Mouse (Mus musculus): ENCODE results near the gene 1700029P11Rik. TPM values are rescaled to one million over a fixed set of nuclear protein-coding genes. Genes with fewer than 3 reads are reported as not detected.

The 1700029P11Rik gene
- total RNA-seq, 2 experiments from 2014 or later: not detected

- DNase-seq: peak; percentile 36
These were observed 35.2 kb downstream of the 1700029P11Rik start for GRCm38 (mm10) chr15:82015392-82016100.

- peak; percentile 100 for DNase-seq
These were observed 35.9 kb downstream of the 1700029P11Rik start for GRCm38 (mm10) chr15:82016101-82016808.

GRCm38 (mm10) chr15:82016830-82017229, 36.5 kb downstream of the 1700029P11Rik start:
- no peak for DNase-seq

GRCm38 (mm10) chr15:82017461-82017860, 37.1 kb downstream of the 1700029P11Rik start:
- DNase-seq: no peak

- DNase-seq: no peak
These were observed 38.9 kb downstream of the 1700029P11Rik start for GRCm38 (mm10) chr15:82019288-82019687.

- no peak for DNase-seq
These were observed 42.3 kb downstream of the 1700029P11Rik start for GRCm38 (mm10) chr15:82022535-82023088.

- no peak for DNase-seq
These were observed 43.8 kb downstream of the 1700029P11Rik start for GRCm38 (mm10) chr15:82023965-82024635.

- DNase-seq: no peak
These were observed 46.9 kb downstream of the 1700029P11Rik start for GRCm38 (mm10) chr15:82027276-82027675.

GRCm38 (mm10) chr15:82027726-82028125, 47.4 kb downstream of the 1700029P11Rik start:
- no peak for DNase-seq

Other genes starting within 250 kb of the 1700029P11Rik start
- gene Zc3h7b, start 235.5 kb upstream of the 1700029P11Rik start, total RNA-seq (2021): 10 to 100 TPM; 78.6 to 88.9 TPM
- 10 to 100 TPM; 82.7 to 88.8 TPM for gene Rangap1, start 235.0 kb upstream of the 1700029P11Rik start, total RNA-seq (2021)
- gene Tef, start 178.1 kb upstream of the 1700029P11Rik start, total RNA-seq (2021): 10 to 100 TPM; 38.5 to 40.5 TPM
- 10 to 100 TPM; 24.1 to 32.3 TPM for gene Tob2, start 121.7 kb upstream of the 1700029P11Rik start, total RNA-seq (2021)
- gene Phf5a, start 108.6 kb upstream of the 1700029P11Rik start, total RNA-seq (2021): 10 to 100 TPM; 57.9 to 58.9 TPM
- gene Aco2, start 108.2 kb upstream of the 1700029P11Rik start, total RNA-seq (2021): 1,000 to 10,000 TPM; 1,419 to 1,465 TPM
- 1 to 10 TPM; 7.9 to 9.1 TPM for gene Polr3h, start 54.3 kb upstream of the 1700029P11Rik start, total RNA-seq (2021)
- 1 to 10 TPM; 6.3 to 8.8 TPM for gene Csdc2, start 43.8 kb upstream of the 1700029P11Rik start, total RNA-seq (2021)
- 10 to 100 TPM; 21.1 to 22.2 TPM for gene Pmm1, start 19.6 kb upstream of the 1700029P11Rik start, total RNA-seq (2021)
- gene Xrcc6, start 7.3 kb downstream of the 1700029P11Rik start, total RNA-seq (2021): 10 to 100 TPM; 26.6 to 27.4 TPM
- gene Desi1, start 53.3 kb downstream of the 1700029P11Rik start, total RNA-seq (2021): 10 to 100 TPM; 27.1 to 27.4 TPM
- gene Snu13, start 67.1 kb downstream of the 1700029P11Rik start, total RNA-seq (2021): 10 to 100 TPM; 63.4 to 69.5 TPM
- not detected for gene 4930407I10Rik, start 78.6 kb downstream of the 1700029P11Rik start, total RNA-seq (2021)
- not detected for gene Mei1, start 89.5 kb downstream of the 1700029P11Rik start, total RNA-seq (2021)
- 1 to 10 TPM; 6.1 to 8.3 TPM for gene Ccdc134, start 147.4 kb downstream of the 1700029P11Rik start, total RNA-seq (2021)
- 10 to 100 TPM; 79.0 to 84.5 TPM for gene Srebf2, start 166.6 kb downstream of the 1700029P11Rik start, total RNA-seq (2021)
- under 1 TPM; 0.52 to 0.95 TPM for gene Shisa8, start 232.3 kb downstream of the 1700029P11Rik start, total RNA-seq (2021)
- gene Tnfrsf13c, start 243.8 kb downstream of the 1700029P11Rik start, total RNA-seq (2021): under 1 TPM; 0.36 to 0.41 TPM

Data from heart, postnatal 4 days (tissue).